Mouse (Mus musculus) E14TG2a.4 (cell line): ENCODE measurements around the gene Hist1h2bp.

ENCODE experiments used
- CTCF ChIP-seq: conservative IDR thresholded peaks from 2 replicates; pipeline ENCODE4 v1.5.1; 2014; ENCODE audit warnings: low read length
- NANOG ChIP-seq: IDR thresholded peaks from 2 replicates; pipeline ENCODE4 v1.6.1; 2014; ENCODE audit warnings: borderline replicate concordance, low read length, mixed read lengths

GRCm38 (mm10) chr13:21783734-21784161 lies 3.5 kb upstream of the Hist1h2bp start:
- TF ChIP-seq CTCF: no peak
- peak; percentile 42; the same call in 1 of the 2 replicates for TF ChIP-seq NANOG
